Mouse (Mus musculus) layer of hippocampus, adult 9-10 months (tissue): ENCODE results near the gene Abi3bp.

Source experiments
- DNase-seq: peaks from one replicate; pipeline ENCODE4 v3.0.0; 2022; ENCODE audit warnings: low spot score

The Abi3bp gene

GRCm38 (mm10) chr16:56686747-56687146 is 209.1 kb downstream of the Abi3bp start:
- no peak for DNase-seq

GRCm38 (mm10) chr16:56690715-56691114 is 213.0 kb downstream of the Abi3bp start:
- no peak for DNase-seq

- no peak for DNase-seq
Measured at GRCm38 (mm10) chr16:56696448-56696847, 218.8 kb downstream of the Abi3bp start.

GRCm38 (mm10) chr16:56700898-56701297 is 223.2 kb downstream of the Abi3bp start:
- DNase-seq, result no peak

- no peak for DNase-seq
Measured at GRCm38 (mm10) chr16:56705731-56706130, 228.1 kb downstream of the Abi3bp start.

- DNase-seq, result no peak
Measured at GRCm38 (mm10) chr16:56710071-56710470, 232.4 kb downstream of the Abi3bp start.

GRCm38 (mm10) chr16:56715608-56716007 is 237.9 kb downstream of the Abi3bp start:
- DNase-seq, result no peak

GRCm38 (mm10) chr16:56716557-56717179 is 239.0 kb downstream of the Abi3bp start:
- no peak for DNase-seq

GRCm38 (mm10) chr16:56717224-56718200 is 239.8 kb downstream of the Abi3bp start, which contains the start of gene Tfg:
TSS of gene Tfg (minus strand) at chr16:56717450.
- DNase-seq, result peak; percentile 95

GRCm38 (mm10) chr16:56719031-56719430 is 241.4 kb downstream of the Abi3bp start:
- no peak for DNase-seq

GRCm38 (mm10) chr16:56722357-56722756 is 244.7 kb downstream of the Abi3bp start:
- DNase-seq, result no peak

GRCm38 (mm10) chr16:56724927-56725326 is 247.2 kb downstream of the Abi3bp start:
- DNase-seq, result no peak

- no peak for DNase-seq
Measured at GRCm38 (mm10) chr16:56729060-56729459, 251.4 kb downstream of the Abi3bp start.
